Mouse (Mus musculus): ENCODE measurements at regions not wholly inside any gene's neighbourhood (a gene's known extent, or its start where the extent isn't known, plus 50 kb on each side); places are given as distances from the start of the nearest gene placed in this dataset.

- TF ChIP-seq POLR2A (IDR thresholded peaks at IDR 0.05; ENCODE audit: borderline replicate concordance, low read depth, low read length) (no peak), CTCF (IDR thresholded peaks at IDR 0.05; ENCODE audit: low read depth, low read length) (no peak)
Measured at GRCm38 (mm10) chr4:7092957-7093356, 1145.9 kb downstream of the Car8 start.

Data from bone marrow macrophage, adult 2 months (primary cell).